Mouse (Mus musculus) neutrophil, adult 5-6 weeks (primary cell): ENCODE data around the gene Sox11. TPM values are rescaled to one million over a fixed set of nuclear protein-coding genes. Genes with fewer than 3 reads are reported as not detected.

ENCODE experiments used
- ATAC-seq: fragments of 151-379, 151-347 bp; 2 replicates; pipeline ENCODE4 v1.8.0; 2017; ENCODE audit warnings: mild to moderate bottlenecking, moderate TSS enrichment; ENCODE audit not compliant: insufficient number of reproducible peaks, poor library complexity, low FRiP score, severe bottlenecking; ENCODE audit errors: extremely low read depth
- total RNA-seq: library from RNA; stranded (forward); fragments of 200-1000 nt; gene quantifications from 2 replicates; pipeline ENCODE4 v1.2.3, GENCODE M21; 2017

The Sox11 gene
- total RNA-seq, 1 experiment from 2014 or later = not detected

DNA sequence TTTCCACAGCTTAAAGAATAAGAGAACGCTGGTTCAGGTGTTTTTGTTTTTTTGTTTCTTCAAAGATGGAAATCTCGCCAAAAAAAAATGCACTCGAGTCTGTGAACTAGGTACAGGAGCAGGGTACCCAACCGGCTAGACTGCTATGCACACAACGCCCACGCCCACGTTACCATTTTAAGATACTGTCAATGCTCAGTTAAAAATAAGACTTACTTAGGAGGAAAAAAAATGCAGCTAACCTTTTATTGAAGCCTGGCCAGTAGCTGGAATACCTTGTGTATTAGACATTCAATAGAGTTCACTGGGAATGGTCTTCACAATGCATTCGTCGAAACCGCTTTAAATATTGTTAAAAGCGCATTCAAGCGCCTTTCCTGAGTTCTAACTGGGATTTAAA, 4.3 kb downstream of the Sox11 start:
- no peak for ATAC-seq

DNA sequence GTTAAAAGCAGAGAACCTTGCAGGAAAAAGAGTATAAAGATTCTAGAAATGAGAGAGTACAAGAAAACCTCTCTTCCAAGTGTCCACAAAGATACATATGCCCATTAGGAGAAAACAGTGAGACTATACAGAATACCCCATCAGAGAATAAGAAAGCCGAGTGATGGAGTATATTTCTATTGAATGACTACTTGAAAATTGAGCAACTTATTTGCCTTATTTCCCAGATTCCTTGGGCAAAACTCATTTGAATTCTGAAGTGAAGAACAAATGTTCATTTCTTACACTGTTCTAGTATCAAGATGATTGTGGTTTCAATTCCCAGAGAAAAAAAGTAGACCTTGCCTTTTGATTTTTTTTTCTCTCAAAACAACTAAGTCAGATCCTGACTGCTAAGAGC, 4.9 kb downstream of the Sox11 start:
- ATAC-seq = no peak

DNA sequence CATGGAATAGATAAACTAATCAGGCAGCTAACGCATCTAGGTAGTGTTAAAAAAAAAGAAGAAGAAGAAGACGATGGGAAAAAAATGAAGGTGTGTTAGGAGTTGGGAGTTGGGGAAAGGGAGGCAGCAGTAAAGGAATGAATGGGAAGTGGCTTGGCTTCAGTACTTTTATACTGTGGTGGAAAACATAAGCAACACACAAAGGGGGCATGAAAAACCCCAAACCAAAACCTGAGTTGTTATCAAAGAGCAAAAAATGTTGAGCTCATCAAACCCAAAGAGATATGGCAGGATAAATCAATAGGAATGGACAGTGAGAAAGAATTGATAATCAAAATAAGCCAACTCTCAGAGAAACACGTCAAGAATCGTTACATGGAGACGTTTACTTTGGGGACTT, 5.6 kb downstream of the Sox11 start:
- no peak for ATAC-seq

DNA sequence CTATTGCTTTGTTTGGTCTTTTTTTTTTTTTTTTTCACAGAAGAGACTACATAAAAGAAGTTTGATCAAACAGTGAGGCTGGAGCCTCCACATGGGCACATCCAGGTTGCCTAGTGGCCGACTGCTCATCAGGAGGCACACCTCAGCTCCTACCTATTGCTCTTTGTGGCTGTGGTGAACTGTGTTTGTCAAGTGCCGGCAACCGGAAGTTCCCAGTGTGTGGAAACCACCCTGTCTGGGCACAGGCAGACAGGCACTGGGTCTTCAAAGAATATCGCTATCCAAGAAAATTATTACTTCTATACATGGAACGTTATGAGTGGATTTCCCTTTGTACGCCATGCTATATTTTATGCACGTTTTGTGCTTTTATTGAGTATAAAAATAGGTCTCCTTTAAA, 6.0 kb downstream of the Sox11 start:
- ATAC-seq = no peak

DNA sequence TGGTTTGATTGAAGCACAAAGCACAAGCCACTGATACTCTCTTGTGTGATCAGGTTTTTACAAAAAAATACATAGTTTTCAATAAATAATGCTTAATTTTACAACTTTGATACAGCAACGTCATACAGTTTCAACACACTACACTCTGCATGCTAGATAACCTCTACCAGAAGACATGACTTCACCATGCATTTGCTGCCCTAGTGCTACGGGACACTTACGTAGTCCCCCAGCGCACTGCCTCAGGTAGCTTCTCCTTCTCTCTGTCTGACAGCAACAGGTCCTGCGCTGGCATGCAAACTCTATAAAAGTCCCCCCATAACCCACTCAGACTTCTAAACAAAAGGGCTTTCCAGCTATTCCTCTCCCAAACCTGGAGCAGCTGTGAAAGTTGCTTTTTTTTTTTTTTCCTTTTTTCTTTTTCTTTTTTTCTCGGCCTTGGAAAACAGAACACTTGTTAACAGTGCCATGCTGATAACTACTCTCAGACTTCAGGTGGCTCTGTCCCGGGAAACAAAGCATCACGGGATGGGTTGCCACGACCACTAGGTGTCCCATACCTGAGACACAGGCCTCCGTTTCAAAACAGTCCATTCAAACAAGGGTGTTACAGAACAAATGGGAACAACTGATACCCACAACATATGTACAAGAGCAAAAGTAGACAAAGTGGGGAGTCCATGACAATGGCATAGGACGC, 6.9 kb downstream of the Sox11 start:
- no peak for ATAC-seq

DNA sequence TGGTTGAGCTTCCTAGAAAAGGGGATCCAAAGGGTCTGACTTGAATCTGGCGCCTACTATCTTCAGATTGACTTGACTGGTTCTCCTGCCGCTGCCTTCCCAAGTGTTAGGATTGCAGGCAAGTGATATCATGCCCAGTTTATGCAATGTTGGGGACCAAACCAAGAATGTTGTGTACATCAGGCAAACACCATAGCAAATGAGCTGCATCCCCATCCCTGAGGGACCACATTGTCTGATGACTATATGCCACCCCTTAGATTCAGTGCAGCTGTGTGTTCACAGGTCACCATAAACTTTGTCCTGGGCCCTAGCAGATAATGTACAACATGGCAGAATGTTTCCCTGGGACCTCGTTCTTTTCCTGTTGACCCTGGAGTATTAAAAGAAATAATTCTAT, 8.8 kb downstream of the Sox11 start:
- ATAC-seq = no peak

DNA sequence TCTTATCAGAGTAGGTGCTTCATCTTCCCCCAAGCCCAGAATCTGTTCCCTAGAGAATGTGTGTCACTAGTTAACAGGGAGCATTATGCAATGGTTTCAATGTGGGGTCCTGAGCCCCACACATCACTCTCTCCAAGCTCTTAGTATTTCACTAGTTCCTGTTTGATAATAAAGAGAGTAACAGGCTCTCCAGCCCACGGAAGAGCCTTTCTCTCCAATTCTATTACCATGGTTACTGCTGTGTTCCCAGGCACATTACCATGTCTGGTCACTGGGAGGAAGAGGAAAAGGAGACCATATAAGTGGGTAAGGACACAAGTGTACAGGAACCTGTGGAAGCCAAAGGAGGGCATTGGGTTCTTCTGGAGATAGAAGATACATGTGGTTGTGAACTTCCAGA, 19.0 kb downstream of the Sox11 start:
- ATAC-seq = no peak

DNA sequence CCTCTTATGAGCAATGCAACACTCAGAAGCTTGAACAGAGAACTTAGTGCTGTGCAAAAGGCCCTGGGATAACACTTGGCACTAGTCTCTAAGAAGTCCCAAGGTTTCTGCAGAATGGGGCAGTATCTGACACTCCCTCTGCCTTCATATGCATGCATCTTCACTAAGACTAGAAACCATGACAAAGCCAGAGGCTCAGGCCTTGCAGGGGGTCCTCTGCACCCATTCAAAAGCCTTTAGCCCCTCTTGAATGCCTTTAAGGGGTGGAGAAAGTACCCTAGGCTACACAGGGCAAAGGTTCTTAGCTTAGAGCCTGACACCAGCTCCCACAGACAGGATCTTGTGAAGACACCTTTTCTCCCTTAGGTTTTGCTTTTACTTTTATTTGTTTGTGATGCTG, 21.7 kb downstream of the Sox11 start:
- ATAC-seq = no peak

DNA sequence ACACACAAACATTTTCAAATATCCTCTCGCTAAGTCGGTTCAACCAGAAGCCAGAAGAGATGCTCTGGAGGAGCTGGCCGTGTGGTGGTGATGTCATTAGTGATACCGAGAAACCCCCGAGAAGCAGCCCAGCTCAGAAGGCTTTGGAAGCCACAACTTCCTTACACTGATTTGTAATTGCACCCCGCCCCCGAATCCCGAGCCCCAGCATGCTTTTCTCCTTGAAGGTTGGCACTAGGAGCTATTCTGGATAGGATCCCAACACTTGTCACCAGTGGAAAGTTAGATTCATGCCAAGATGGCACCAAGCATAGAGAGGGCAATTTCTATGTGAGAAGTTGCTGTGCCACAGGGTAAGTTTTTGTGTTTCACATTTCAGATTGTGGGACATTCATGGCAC, 29.4 kb downstream of the Sox11 start:
- ATAC-seq = no peak

DNA sequence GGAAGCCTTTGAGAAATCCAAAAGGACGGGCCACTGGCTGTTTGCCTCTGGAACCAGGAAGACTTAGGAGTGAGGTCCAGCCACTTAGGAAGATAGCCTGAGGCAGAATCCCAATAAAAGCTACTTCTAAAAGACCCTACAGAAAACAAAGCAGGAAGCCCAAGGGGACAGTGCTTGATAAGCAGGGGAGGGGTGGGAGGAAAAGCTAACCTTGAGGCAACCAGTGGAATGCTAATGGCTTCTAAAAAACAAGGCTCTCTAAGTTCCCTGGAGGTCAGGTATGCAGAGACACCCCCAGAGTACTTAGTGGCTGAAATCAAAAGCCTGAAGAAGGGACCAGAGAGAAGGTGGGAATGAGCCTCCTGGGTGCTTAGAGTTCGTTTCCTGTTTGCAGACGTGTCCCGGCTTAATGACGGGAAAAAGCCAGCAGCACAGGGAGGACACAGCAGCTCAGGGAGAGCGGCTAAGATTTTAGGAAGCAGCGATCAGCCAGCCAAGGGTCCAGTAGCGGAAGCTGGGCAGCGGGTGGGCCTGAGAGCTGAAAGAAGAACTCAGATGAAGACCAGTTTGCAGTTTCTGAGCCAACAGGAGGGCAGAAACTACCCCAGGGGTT, 30.4 kb downstream of the Sox11 start:
- no peak for ATAC-seq

DNA sequence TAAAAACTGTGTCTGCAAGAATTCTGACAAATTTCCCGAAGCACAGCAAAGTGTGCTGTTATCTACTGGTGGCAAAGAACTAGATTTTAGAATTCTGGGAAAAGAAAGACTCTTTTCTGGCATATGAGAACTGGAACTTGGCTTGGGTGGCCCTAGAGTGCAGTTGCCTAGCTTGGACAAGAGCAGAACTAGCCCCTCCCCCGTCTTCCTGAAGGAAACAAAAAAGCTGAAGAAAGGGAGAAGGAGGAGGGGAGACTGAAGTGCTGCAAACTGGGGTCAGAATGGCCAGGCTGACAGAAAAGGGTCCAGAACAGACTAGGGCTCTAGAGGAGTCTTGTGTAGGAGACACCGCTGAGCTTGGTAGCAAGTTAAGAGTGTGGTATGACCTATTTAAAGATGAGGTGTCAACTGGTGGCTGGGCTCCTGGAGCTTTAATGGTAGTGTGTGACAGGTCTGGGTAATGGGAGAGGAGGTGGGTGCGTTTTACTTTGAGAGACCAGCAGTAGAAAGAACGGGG, 31.0 kb downstream of the Sox11 start:
- ATAC-seq = no peak

DNA sequence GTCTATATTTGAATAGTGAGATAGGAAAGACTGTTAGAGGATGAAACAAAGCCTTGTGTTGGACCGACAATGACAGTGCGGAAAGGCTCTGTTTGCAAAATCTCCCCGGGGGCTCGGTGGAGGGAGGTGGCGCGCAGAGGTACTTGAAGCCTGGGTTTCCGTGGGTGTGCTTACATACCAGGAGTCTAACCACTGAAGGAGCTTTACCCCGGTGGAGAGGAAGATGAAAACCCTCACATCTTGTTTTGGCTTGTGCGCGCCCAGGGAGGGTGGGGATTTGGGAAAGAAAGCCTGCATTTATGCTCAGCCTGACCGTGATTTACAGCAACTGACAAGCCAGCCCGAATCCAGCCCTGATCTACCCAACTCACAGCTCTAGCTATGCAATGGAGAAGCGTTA, 31.7 kb downstream of the Sox11 start:
- ATAC-seq = no peak

DNA sequence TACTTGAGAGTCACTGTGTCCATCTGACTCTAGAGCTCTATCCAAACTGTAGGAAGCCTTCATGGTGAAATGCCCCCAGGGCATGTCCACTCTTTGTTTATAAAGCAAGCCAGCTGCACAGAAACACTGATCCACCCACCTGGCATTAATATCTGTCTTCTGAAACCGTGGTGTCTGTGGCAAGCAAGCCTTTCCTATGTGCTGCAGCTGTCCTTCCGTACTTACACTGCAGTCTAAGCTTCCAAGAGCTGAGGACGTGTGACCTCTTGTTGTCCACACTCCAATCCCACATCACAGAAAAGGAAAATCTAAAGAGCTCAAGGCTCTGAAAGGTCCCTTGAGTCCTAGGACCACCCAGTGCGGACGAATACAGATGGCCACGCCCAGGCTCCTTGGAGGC, 32.4 kb downstream of the Sox11 start:
- no peak for ATAC-seq

DNA sequence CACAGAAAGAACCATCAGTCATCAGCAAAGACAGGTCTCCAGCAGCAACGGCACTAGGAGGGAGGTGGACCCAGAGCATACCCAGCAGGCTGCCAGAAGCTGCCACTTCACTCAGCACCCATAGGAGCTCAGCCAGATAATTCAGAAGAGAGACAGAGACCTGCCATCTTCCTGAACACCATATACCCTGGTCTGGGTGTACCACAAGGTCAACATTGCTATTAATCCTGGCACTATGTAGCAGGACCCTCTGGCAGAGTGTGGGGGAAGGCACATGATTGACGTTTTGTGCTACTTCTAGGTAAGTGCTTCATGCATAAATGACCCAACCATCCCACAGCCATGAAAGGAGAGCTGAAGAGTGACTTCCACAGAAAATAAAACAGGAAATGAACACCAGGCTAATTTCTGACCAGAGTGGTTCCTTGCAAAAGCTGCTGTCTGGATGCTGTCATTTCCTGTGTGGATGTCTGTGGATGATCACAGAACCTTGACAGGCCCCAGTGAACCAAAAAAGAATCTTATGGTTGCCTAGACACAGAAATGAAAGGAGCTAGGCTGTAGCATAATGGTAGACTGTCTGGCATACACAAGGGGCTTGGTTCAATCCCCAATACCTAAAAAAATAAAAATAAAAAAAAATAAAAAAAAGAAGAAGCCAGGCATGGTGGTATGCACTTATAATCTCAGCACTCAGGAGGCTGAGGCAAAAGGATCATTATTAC, 37.5 kb downstream of the Sox11 start:
- ATAC-seq = no peak

DNA sequence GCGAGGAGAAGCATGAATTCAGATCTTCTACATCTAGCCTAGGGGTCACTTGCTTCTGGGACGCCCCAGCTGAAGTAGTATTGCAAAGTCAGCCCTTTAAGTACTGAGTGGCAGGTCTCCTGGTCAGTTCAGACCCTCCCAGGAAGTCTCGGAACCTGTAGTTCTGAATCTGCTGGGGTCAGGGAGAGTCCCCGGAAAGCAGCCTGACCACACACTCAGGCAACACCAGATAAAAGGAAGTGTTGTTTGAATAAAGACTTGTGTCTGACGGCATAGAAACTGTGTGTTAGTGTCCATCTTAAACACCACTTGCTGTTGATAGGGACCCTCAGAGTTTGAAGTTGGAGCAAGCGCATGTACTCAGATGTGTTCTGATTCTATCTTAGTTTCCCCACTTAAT, 39.2 kb downstream of the Sox11 start:
- no peak for ATAC-seq

DNA sequence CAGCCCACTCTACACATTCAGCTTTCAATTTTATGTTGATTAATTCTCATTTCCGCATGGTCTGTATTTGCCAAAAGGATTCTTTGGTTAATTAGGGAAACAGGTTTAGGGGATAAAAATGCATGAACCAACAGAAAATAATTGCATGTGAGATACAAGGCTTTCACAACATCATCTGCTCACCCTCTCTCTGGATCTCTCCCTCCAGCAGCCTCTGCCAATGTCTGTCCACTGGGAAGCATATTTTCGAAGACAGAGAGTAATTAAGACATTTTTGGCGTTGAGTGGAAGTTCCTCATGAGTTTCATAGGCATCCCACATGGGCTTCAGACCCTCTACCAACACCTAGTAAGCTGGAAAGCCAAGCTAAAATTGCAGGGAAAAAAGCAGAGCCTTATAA, 43.7 kb downstream of the Sox11 start:
- no peak for ATAC-seq

DNA sequence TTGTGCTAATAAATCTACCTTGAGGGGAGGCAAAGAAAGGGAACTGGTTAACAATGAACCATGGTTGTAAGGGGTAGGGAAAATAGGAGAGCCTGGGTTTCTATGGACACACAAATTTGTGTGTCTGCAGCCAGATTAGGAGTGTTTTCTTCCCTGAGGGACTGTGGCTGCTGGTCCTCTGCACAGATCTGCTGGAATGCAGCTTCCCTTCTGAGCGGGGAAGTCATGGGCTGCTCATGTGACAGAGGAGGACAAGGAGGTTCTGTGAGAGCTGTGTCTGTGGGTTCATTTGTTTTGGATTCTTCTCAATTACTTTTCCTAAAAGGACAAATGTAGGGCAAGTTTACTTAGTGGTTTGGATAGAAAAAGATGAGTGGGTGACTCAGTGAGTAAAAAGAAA, 48.2 kb downstream of the Sox11 start:
- ATAC-seq = no peak

DNA sequence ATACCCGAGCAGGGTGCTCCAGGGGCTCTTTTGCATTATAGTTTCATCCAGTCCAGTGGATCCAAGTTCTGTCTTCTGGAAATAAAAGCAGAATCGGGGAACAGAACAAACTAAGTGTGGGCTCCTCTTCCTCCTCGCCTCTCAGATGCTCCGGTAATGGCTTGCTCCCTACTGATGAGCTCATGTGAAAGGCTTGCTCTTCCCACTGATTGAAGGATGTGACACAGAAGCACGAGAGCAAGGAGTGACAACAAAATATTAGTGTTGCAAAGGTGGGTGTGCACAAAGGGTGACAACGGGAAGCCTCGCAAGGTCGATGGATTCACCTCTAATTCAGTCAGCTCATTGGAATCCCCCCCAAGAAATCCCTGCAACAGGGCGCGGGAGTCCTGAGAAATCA, 48.6 kb downstream of the Sox11 start:
- no peak for ATAC-seq

DNA sequence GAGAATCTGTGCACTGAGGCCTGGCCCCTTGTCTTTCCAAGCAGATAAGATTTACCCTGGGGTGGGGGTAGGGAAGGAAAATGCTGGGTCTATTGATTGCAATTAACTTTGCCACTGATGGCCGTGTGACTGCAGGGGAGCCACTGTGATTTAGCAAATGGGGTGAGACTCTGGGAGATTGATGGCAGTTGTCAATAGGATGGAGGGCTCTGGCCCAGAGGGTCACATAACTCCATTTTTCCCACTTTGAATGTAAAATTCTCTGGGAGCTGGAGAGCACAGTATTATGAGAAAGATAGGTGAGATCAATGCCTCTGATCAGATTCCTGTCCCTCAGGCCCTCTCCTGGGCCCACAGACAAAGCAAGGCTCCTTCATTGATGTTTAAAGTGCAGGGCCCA, 49.2 kb downstream of the Sox11 start:
- ATAC-seq = no peak
